Mouse (Mus musculus) frontal cortex, adult (tissue): ENCODE measurements around the gene Lrrc63.

Experiments used
- ATAC-seq: cut with Nextera tagmentation; 2 replicates; pipeline ENCODE4 v1.9.2; 2017; ENCODE audit warnings: mild to moderate bottlenecking, moderate library complexity, mixed read lengths; ENCODE audit not compliant: low TSS enrichment

Gene Lrrc63

DNA sequence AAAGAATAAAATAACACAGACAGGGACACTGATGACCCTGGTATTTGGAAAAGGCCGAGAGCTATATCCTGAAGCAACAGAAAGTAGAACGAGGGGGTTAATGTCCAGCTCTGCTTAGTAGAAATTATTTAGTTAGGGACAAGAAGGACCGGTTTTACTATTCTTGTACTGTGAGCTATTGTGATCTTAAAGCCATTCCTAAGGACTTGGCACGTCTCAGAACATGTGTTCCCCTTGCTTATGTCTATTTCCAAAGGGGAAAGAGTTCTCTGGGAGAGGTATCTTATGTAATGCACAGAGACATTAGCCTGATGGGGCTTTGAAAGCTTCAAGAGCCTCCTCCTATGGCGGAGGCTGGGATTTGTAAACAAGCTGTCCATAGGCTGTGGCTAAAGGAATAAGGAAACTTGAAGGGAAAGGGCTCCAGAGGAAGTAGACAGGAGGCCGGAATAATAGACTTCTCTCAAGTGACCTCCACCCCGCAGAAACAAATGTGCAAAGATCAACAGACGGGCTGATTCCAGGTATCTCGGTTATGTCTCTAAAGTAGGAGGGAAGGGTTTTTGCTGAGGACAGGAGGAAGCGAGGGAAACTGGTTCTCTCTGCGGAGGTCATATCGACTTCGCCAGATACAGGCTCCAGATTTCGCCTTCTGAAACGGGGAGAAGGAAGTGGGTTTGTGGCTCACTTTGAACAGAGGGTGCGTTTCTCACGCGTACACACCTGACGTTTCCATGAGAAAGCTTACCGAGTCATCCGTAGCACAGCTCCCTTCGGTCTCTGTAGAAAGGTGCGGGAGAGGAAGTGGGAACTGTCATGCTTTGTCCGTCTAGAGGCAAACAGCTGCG is 5.7 kb upstream of the Lrrc63 start:
- ATAC-seq, result no peak

DNA sequence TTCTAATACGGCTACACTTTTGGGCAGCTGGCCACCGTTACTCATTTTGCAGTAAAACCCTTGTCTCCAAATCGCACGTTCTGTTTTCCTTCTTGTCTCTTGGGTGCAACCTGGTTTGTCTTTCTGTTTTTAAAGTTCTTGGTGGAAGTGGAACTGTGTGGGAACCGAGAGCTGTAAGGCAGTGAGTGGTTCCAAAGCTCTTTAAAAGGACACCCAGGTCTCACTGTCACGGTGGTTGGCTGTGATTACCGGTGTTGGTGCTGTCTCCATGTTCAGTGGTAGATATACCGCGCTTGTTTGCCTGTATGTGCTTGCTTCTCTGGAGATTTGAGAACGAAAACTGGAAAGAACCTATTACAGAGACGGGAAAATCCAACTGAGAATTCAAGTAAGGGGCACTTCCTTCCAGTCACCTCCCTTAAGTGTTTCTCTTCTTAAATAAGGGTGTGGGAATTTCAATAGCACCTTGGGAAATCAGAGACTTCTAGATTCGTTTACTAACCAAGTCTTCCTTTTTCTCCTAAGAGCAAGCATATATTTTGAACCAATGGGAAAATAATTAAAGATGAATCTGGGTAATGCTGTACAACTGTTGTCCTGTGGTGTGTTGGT is 749 bp upstream of the Lrrc63 start:
- ATAC-seq, result peak; percentile 36

DNA sequence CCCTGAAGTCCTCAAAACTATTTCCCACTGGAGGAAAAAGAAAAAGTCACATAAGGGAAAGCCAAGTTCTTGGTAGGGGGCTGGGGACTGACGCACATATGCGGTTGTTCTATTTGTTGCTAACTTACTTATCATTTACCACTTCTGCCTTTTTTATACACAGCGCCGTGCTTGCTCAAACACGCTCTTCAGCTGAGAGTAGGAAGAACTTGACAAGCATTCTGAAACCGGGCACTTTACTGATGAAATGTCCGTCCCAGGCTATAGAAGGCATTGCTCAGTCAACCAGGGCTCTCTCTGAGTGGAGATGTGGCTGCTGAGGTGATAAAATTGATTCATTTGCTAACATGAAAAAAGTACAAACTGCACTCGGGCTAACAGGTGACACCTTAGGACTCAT is 9.0 kb downstream of the Lrrc63 start:
- ATAC-seq, result no peak

DNA sequence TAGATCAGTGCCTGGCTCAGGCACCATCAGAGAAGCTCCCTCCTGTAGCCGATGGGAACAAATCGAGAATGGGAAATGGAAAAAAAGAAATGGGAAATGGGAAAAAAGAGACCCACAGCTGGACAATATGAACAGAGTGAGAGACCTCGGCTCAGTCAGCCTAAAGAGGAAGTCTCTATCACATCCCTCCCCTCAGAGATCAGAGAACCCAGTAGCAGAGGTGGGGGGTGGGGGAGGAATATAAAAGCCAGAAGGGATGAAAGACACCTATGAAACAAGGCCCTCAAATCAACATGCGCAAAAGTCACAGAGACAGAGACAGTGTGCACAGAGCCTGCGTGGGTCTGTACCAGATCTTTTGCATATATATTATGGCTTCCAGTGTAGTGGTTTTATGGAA is 27.7 kb downstream of the Lrrc63 start:
- no peak for ATAC-seq

DNA sequence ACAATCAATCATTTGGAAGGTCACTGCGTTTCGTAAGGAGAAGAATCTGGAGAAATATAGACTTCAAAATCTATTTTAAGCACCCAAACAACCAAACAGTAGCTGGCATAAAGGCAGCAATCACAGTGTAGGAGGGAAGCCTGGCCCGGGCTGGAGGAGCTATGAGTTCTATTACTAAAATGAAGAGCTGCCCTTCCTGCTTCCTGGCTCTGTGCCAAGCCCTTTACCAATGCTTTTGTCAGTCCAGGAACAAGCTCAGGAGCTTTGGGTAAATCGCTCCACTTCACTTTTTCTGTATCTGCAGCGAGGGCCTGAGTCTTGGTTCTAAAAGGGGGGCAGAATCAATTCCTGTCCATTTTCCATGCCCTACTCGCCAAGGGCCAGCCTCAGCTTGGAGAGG is 52.7 kb downstream of the Lrrc63 start:
- no peak for ATAC-seq

DNA sequence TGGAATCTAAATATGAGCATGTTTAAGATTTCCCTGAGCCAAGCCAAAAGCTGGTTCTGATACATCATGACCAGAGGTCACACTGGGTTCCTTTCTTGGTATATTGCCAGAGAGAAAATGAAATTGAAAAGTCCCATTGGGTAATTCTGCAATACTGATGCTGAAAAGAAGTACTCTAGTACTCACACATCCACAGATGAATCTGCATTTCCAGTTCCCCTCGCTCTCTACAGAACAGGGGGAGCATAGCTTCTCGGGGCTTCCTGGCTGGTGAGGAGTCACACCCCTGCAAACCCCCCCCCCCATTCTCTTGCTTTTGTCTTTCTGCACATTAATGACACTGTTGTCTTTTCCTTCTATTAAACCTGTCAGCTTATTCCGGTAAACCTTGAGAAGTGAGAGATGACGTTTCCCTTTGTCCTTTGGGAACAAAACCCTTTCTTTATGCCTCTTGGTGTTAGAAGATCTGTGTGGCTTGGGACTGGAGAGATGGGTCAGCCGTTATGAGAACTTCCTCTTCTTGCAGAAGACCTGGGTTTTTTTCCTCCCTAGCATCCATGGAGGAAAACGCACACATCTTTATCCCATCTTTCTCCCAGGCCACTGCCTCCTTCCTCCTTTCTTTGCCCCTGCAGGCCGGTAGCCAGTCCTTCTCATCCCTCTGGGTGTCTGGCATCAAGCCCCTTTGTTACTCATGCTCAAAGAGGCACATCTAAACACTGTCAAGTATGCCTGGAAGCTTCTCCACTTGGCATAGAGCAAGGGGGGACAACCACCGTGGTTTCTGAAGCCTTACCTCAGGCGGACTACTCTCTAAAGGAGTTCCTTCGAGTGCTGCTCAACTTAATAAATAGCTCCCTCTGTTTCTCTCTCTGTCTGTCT is 55.1 kb downstream of the Lrrc63 start:
- ATAC-seq, result no peak

DNA sequence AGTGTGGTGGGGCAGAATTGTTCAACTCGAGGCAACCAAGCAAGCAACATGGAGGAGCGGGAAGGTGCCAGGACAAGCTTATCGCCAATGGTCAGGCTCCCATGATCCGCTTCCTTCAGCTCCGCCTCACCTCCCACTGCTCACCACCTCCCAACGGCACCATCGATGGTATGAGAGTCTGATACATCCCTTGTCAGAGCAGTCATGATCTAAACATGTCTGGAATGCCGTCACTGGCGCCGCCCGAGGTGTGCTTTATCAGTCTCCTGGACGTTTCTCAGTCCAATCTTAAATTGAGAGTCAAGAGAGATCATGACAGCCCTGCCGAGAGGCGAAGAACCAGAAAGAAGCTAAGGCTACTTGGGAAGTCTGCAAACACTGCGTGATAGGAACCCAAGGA is 59.6 kb downstream of the Lrrc63 start:
- ATAC-seq, result no peak

DNA sequence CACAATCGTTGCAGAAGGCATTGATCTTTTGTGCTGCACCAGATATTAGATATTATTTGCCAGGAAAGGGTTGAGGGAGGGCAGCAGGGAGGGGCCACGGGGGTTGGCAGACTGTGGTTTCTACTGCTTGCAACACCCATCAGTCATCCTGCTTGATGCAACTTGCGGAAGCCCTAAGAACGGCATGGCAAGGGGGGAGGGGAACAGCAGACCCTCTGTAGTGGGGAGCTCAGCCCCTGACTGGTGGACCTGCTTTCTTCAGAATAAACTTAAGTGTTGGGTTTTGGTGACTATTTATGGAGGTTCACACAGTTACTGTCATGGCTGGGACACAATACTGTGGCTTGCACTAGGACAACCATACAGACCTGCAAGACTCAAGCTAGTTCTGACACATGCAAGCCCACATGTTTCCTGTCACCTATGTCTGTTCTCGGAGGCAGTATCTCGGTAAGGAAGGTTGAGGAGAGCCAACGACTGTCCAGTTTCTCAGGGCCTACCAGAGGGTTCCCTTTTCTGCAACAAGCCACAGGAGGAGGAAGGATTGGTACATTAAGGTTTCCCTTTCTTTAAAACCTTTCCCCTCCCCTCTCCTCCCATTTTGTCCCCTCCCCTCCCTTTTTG is 61.2 kb downstream of the Lrrc63 start:
- no peak for ATAC-seq

DNA sequence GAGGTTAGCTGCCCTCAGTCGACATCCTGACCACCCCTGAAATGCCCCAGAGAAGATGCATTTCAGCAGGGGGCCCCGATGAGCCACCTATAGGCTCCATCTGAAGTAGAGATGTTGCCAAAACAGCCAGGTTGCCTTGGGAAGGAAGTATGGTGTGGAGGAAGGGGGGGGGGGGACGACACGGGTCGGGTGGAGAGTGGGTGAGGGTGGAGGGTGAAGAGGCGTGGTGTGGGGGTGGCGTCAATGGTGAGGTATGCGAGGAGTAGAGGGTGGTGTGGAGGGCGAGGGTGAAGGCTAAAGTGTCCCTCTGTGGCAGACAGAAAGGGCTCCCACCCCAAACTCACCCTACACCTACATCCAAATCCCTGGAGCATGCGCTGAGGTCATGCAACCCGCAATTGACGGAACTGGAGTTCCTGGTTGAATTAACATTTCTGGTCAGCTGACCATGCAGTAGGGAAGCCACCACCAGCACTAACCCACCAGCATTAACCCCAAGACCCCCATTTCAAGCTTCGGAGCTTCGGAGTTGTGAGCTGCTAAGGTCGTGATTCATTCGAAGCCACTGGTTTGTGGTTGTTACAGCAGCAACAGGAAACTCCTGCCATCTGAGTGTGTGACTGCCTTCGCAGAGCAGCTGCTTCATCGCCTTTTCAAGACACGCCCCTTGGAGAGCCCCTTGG is 62.1 kb downstream of the Lrrc63 start:
- ATAC-seq, result no peak

DNA sequence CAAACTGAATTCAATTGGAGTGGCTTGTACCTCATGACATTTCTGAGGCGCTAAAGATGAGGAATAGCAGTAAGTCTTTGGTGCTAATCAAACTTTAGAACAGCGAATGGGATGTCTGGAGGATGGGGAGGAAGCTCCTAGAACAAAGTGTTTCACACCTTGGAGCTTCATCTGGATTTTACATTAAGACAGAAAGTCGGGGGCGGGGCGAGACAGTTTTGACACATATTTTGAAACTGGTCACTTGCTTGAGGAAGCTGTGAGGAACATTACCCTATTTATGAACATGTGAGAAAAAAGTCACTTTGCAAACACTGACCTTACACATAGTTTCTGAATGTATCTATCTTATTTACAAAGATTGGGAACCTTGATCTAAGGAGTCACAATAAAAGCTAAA is 65.5 kb downstream of the Lrrc63 start:
- no peak for ATAC-seq

DNA sequence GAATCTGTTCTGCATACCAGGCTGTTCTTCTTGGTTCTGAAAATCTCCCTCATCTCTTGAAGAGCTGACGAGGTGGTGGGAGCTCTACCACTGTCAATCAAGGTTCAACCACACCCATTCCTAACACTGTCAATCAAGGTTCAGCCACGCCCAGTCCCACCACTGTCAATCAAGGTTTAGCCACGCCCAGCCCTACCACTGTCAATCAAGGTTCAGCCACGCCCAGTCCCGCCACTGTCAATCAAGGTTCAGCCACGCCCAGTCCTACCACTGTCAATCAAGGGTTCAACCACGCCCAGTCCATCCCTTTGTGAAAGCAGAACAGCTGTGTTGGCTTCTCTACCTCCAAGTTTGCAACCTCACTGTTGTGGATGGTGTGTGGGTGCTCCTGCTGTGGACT is 66.2 kb downstream of the Lrrc63 start:
- no peak for ATAC-seq

DNA sequence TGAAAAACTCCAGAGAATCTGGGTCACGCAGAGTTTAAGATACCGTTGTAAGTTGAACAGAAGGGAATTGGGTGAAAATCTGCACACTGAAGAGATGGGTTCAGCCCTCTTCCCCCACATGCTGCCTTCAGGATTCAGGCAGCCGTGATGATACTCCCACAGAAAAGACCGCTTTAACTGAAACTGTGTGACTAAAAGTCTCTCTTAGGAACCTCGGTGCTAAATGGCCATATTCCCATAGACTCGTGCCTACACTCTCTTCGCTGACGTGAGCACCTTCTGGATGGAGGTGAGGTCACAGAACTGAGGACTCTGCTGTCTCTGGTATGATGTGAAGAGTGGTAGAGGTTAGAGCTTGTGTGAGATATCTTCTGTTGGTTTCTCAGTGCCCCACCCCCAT is 66.7 kb downstream of the Lrrc63 start:
- peak; percentile 88 for ATAC-seq

DNA sequence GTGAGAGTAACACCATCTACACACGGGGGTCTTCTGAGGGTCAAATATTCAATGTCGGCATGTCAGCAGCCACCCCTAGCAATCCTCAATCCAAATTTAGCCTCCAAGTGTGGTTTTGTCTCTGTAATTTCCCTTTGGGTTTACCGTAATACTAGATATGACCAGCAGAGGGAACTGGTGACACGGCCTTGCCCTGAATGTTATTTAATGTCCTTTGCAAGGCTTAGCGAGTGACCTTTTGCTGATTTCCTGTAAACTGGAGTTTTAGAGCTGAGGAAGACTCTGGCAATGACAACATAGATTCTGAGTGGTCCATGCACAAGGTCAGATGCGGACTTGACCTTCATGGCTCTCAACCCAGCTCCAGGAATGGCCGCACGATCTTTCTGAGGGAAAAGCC is 70.1 kb downstream of the Lrrc63 start:
- ATAC-seq, result peak; percentile 74; the same call in 1 of the 2 replicates

DNA sequence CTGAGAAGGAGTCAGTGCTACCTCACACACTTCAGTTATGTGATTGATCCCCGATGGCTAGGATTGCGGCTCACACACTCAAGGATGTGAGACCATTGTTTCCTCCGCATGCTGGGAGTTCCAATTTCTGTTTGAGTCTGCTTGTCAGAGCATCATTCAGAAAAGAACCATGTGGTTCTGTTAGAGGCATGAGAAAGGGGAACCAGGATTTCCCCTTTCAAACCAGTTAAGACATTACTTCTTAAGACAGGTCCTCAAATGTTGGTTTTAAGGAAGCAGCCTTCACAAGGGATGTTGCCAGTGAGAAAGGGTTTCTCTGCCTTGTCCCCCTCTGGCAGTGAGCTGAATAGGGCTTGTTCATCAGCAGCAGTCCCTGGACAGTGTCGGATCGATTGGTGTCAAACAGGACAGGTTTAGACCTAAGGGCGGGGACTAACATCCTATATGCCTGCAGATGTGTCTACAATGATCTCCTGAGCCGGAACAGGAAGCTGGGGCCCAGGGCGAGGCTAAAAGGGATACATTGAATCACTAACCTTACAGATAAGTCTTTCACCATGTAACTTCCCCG is 73.7 kb downstream of the Lrrc63 start:
- no peak for ATAC-seq

DNA sequence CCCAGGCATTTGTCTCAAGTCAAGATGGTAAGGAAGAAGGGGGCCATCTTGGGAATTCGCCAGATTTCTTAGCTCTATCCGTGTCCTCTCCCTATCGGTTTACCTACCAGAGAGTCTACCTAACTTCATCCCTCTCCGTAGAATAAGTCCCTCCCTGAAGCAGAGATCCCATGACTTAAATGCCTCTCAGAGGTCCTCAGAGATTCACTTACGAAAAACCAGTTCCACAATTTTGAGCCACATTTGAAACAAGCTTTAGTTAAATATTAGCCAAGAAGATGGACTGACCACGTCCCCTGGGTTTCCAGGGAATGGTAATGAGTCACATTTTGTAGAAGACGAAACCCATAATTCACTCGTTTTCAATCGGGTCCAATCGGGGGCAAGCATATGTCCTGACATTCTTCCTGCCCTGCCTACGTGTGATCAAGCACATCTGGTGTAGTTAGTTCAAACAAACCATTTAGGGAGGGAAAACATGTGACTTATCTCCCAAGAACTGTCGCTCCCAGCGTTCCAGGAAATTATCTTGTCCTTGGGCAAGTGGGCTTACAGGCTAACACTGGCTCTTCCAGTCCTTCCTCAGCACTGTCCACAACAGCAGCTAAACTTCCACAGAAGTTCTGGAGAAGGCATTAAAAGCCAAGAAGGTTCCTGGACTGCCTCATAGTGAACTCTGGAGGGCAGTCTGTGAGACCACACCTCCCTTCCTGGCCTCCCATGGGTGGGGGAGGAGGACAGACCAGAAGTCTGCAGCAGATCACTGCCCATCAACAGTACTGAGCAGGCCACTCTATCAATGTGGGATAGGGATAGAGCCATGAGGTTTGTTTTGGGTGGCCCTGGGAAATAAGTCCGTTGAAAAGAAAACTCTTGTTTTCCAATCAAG is 76.0 kb downstream of the Lrrc63 start:
- no peak for ATAC-seq

DNA sequence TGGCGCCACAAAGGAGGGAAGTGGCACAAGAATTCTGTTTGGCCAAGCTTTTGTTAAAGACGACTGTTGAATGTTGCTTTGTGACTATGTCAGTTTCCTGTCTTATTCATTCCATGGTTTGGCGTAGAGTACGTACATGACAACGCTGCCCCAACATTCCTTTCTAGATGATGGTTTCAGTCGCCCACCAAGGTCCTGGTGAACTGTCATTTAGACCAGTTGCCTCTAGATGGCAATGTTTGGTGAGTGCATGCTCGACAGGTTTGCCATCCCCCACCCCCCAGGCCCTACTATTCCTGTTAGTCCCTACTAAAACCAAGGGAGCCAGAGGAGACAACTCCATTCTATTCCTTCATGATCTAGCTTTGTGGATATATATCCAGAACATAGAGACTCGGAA is 78.2 kb downstream of the Lrrc63 start:
- ATAC-seq, result no peak

DNA sequence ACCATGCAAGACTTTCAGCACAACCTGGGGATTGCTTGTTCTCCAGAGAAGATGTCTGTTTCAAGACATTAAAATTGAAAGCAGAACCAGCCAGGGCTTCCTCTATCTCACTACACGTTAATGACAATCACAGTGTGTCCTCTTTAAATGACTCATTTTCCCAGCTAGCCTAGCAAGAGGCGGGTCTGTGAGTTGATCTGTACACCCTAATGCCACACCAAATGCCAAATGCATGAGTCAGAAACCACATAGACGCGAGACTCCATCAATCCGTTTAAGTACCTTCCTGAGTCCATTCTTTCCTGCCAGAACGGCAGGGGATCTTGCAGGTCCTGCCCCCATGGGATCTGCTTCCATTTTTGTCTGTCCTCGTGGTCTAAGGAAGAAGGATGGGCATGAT is 85.5 kb downstream of the Lrrc63 start:
- ATAC-seq, result no peak

DNA sequence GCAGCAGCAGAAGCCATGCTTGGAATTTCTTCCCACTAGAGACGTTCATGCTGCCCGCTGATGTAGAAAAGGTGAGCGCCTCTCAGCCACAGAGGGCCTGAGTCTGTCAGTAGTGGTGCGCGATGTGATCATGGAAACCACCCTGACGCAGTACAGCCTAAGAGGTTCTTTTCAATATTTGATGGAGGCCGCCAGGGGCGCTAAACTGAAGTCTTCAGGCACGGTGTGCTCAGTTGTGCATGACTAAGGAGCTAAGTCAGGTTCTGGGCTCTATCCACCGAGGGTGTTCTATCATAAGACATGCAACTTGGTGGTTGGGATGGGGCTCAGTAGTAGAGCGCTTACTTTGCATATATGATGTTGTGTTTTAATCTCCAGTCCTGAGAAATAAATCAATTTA is 95.2 kb downstream of the Lrrc63 start:
- peak; percentile 64; the same call in 1 of the 2 replicates for ATAC-seq
